8 mouse cellular contexts compared by ENCODE assay signal in genomic region chr6:128143390-128144020, GRCm38 (mm10). TPM values are rescaled to one million over a fixed set of nuclear protein-coding genes. Genes with fewer than 3 reads are reported as not detected.
DNase-seq lines count a peak whose midpoint lies in the region; ATAC-seq and TF ChIP-seq lines count a peak whose summit lies in the region.

Tspan9 (minus strand) TSS chr6:128143594.

- peak; percentile 44; the same call in 1 of the 2 replicates for TF ChIP-seq POLR2A in liver, adult 2 months (IDR thresholded peaks at IDR 0.05; ENCODE audit: extremely low read depth, insufficient read depth, low read length)

- peaks cover 10% of the 10 kb centered on the region; the same call in 1 of the 2 replicates for H3K79me2 ChIP-seq in liver, adult 2 months (ENCODE audit: control insufficient read depth, insufficient read depth, low read length)

- peak in 1 of 2 experiments; percentile 38 for DNase-seq in left cerebral cortex, adult 18-20 months (ENCODE audit: low spot score in 2 of 2)
- DNase-seq in left cerebral cortex, adult 11 months (ENCODE audit: low spot score): no peak
- peak; percentile 77 for DNase-seq in embryonic facial prominence, embryonic 11.5 days (ENCODE audit: low spot score)
- DNase-seq in heart, adult 9 months (ENCODE audit: low spot score in 2 of 2): peak; percentile 69 to 72
- peak; percentile 89 for DNase-seq in kidney, adult 9 months
- peak; percentile 81 for DNase-seq in liver, adult 2 months (ENCODE audit: extremely low read depth, low read depth, low spot score)

- peak; percentile 22 for TF ChIP-seq CTCF in liver, adult 2 months (IDR thresholded peaks at IDR 0.05; ENCODE audit: low read depth, low read length)

- H3K9ac ChIP-seq in embryonic facial prominence, embryonic 11.5 days (replicated peaks; ENCODE audit: low read length): peak within 1 kb of the TSS; percentile 81
- peak within 1 kb of the TSS; percentile 95 for H3K9ac ChIP-seq in liver, adult 2 months (ENCODE audit: low read depth, low read length)
- peak within 1 kb of the TSS; percentile 76 for H3K9ac ChIP-seq in stomach, embryonic 15.5 days

- 0% methylated on average over 42 of the region's 56 CpGs for WGBS in embryonic facial prominence, embryonic 11.5 days
- WGBS in liver, adult 2 months: under 1% methylated on average over 47 of the region's 56 CpGs
- WGBS in stomach, embryonic 15.5 days: 1% methylated on average over 56 of the region's 56 CpGs

- H3K4me1 ChIP-seq in embryonic facial prominence, embryonic 11.5 days (ENCODE audit: control insufficient read depth, insufficient read depth, low read length): no peaks in the 10 kb centered on the region
- H3K4me1 ChIP-seq in liver, adult 2 months (ENCODE audit: control insufficient read depth, insufficient read depth, low read length): peaks cover 10% of the 10 kb centered on the region
- peaks cover 7% of the 10 kb centered on the region for H3K4me1 ChIP-seq in stomach, embryonic 15.5 days

- peak within 1 kb of the TSS; percentile 67 for H3K27ac ChIP-seq in embryonic facial prominence, embryonic 11.5 days (replicated peaks; ENCODE audit: low read depth, low read length)
- peak within 1 kb of the TSS; percentile 91 for H3K27ac ChIP-seq in liver, adult 2 months (replicated peaks; ENCODE audit: insufficient read depth, low read depth, low read length)
- H3K27ac ChIP-seq in stomach, embryonic 15.5 days: peak within 1 kb of the TSS; percentile 92

- H3K36me3 ChIP-seq in embryonic facial prominence, embryonic 11.5 days (replicated peaks; ENCODE audit: control insufficient read depth, insufficient read depth, low read depth, low read length): no peaks in the 10 kb centered on the region
- no peaks in the 10 kb centered on the region for H3K36me3 ChIP-seq in liver, adult 2 months (ENCODE audit: control insufficient read depth, insufficient read depth, low read length)
- no peaks in the 10 kb centered on the region for H3K36me3 ChIP-seq in stomach, embryonic 15.5 days

- no peaks in the 10 kb centered on the region for H3K27me3 ChIP-seq in embryonic facial prominence, embryonic 11.5 days (ENCODE audit: control insufficient read depth, insufficient read depth, low read length)
- H3K27me3 ChIP-seq in liver, adult 2 months (ENCODE audit: control insufficient read depth, insufficient read depth, low read length): no peaks in the 10 kb centered on the region
- no peaks in the 10 kb centered on the region for H3K27me3 ChIP-seq in stomach, embryonic 15.5 days (replicated peaks)

- H3K4me2 ChIP-seq in embryonic facial prominence, embryonic 11.5 days (ENCODE audit: low read depth, low read length): peak within 1 kb of the TSS; percentile 49
- peak within 1 kb of the TSS; percentile 73 for H3K4me2 ChIP-seq in stomach, embryonic 15.5 days

- H3K9me3 ChIP-seq in embryonic facial prominence, embryonic 11.5 days (replicated peaks; ENCODE audit: control insufficient read depth, low read length): no peaks in the 10 kb centered on the region
- no peaks in the 10 kb centered on the region for H3K9me3 ChIP-seq in stomach, embryonic 15.5 days

- peak; percentile 87 for ATAC-seq in embryonic facial prominence, embryonic 11.5 days (replicated peaks; ENCODE audit: insufficient number of reproducible peaks, low FRiP score, low TSS enrichment, low read depth)
- ATAC-seq in monocyte, adult 5-6 weeks (replicated peaks; ENCODE audit: insufficient number of reproducible peaks, low FRiP score, low TSS enrichment, poor library complexity, severe bottlenecking): peak; percentile 44
- ATAC-seq in stomach, embryonic 15.5 days (ENCODE audit: insufficient read depth, low FRiP score, low read depth): peak; percentile 87

- H3K4me3 ChIP-seq in embryonic facial prominence, embryonic 11.5 days (ENCODE audit: low read depth, low read length): peak within 1 kb of the TSS; percentile 75
- peak within 1 kb of the TSS; percentile 88 for H3K4me3 ChIP-seq in liver, adult 2 months (ENCODE audit: insufficient read depth, low read depth, low read length)
- H3K4me3 ChIP-seq in stomach, embryonic 15.5 days (replicated peaks): peak within 1 kb of the TSS; percentile 70

RNA-seq across cellular contexts. Expression of gene Tspan9, which starts in this region (rescaled TPM):
- total RNA-seq in left cerebral cortex, adult 18-20 months (2021): 10 to 100 TPM; 53.5 to 53.8 TPM
- polyA plus RNA-seq in embryonic facial prominence, embryonic 11.5 days (2014; fragmentation: Nextera tagmentation; extraction: Ambion mirVana): 63.9 and 71.7 TPM in 2 replicates
- total RNA-seq in liver, adult 2 months (2014; rRNA removed): 23.2 and 35.8 TPM in 2 replicates
- polyA plus RNA-seq in liver, adult 2 months (2012; rRNA removed): 39.1 and 40.0 TPM in 2 replicates
- 0.67 to 5.3 TPM (median 3.0 TPM) in 3 replicates for total RNA-seq in monocyte, adult 5-6 weeks (2017)
- 123 and 131 TPM in 2 replicates for polyA plus RNA-seq in stomach, embryonic 15.5 days (2015; fragmentation: Nextera tagmentation; extraction: Ambion mirVana)
